Mouse (Mus musculus): ENCODE measurements at regions not wholly inside any gene's neighbourhood (a gene's known extent, or its start where the extent isn't known, plus 50 kb on each side); places are given as distances from the start of the nearest gene placed in this dataset.
A peak's percentile ranks its signal among the peaks of the same experiment; 100 is the strongest.

DNA sequence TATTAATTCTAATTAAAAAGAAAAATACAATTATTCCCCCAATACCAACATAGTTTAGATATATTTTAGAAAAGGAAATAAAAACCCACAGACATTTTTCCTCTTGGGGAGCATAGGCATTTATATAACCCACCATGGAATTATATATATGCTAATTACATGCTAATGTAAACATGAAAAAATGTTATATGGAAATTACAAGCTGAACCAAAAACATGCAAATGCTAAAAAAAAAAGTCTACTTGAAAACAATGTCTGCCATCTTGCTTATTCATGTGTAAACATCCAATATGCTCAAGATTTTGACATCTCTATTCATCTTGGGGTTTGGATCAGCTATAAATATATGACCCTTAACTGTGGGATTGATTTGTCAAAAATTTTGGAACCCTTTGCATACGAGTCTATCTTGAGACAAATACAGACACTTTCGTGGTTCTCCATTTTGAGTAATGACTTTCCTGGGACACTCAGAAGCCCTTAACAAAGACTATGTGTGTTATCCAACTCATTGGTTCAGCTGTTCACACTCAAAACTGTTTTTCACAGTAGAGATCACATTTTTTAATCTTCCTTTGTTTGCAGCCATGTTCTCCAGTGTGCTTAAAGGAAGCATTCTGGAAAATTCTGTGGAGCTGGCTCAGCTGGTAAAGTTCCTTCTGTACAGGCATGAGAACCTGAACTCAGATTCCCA is 208.0 kb downstream of the Gm11361 start:
- no peaks in the 10 kb centered on the region for H3K9me3 ChIP-seq (replicated peaks)
- no peak for ATAC-seq (replicated peaks; ENCODE audit: insufficient number of reproducible peaks, insufficient read depth, low FRiP score, low read depth)
- H3K4me3 ChIP-seq, result no peak overlapping the region
- no peaks in the 10 kb centered on the region for H3K36me3 ChIP-seq
- no peak overlapping the region for H3K27ac ChIP-seq
- H3K4me1 ChIP-seq (replicated peaks), result no peaks in the 10 kb centered on the region
- whole genome bisulfite sequencing, result 74% methylated on average over 2 of the region's 2 CpGs
- no peaks in the 10 kb centered on the region for H3K27me3 ChIP-seq
- no peak overlapping the region for H3K9ac ChIP-seq
- no peak overlapping the region for H3K4me2 ChIP-seq

DNA sequence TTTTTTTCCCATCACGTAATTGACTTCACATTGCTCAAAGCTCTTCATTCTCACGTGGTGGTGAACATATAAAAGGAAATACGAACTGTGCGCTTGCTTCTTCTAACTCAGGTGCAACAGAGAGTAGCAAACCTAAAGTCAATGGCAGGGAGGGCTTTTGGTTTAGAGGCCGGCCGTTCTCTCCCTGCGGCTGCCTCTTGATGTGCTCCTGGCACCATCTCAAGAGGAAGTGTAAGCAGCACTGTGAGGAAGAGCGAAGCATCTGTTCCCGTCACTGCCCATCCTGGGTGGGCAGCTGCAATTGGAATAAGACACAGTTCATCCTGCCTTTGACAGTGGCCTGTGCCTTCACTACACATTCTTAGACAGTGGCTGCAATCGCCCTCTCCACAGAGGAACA is 204.0 kb downstream of the Gm11361 start:
- no peaks in the 10 kb centered on the region for H3K9me3 ChIP-seq (replicated peaks)
- H3K4me1 ChIP-seq (replicated peaks), result no peaks in the 10 kb centered on the region
- no peak overlapping the region for H3K4me3 ChIP-seq
- H3K27me3 ChIP-seq, result no peaks in the 10 kb centered on the region
- 82% methylated on average over 10 of the region's 10 CpGs for WGBS
- no peak overlapping the region for H3K9ac ChIP-seq
- ATAC-seq (replicated peaks; ENCODE audit: insufficient number of reproducible peaks, insufficient read depth, low FRiP score, low read depth), result no peak
- H3K27ac ChIP-seq, result no peak overlapping the region
- no peak overlapping the region for H3K4me2 ChIP-seq
- no peaks in the 10 kb centered on the region for H3K36me3 ChIP-seq

DNA sequence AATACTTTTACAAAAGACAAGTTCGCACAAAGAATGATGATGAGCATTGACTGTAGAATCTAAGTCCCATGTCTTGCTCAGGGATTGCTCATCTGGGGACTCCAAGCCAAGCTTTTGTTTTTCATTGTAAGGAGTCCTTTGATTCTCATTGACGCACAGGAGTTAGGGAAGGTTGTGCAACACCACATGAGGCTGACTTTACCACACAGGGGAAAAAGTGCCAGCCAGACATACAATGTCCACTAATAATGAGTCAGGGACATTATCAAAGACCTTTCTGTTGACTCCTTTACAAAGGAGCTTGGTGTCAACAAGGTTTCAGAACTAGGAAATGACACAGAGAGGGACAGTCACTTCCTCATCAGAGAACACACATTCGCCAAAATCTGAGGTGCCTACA is 200.1 kb downstream of the Gm11361 start:
- WGBS, result 72% methylated on average over 3 of the region's 3 CpGs

GRCm38 (mm10) chr13:28455878-28456277 is 198.6 kb downstream of the Gm11361 start:
- H3K4me3 ChIP-seq, result no peak overlapping the region
- no peaks in the 10 kb centered on the region for H3K27me3 ChIP-seq
- no peak overlapping the region for H3K4me2 ChIP-seq
- H3K27ac ChIP-seq, result no peak overlapping the region
- H3K9ac ChIP-seq, result no peak overlapping the region
- H3K4me1 ChIP-seq (replicated peaks), result no peaks in the 10 kb centered on the region
- H3K36me3 ChIP-seq, result no peaks in the 10 kb centered on the region
- H3K9me3 ChIP-seq (replicated peaks), result no peaks in the 10 kb centered on the region
- 82% methylated on average over 3 of the region's 3 CpGs for WGBS
- ATAC-seq (replicated peaks; ENCODE audit: insufficient number of reproducible peaks, insufficient read depth, low FRiP score, low read depth), result no peak

More for the DNA sequence above, 200.1 kb downstream of the Gm11361 start:
- Histone ChIP-seq H3K9me3 (replicated peaks) (no peaks in the 10 kb centered on the region), H3K27me3 (no peaks in the 10 kb centered on the region), H3K36me3 (no peaks in the 10 kb centered on the region), H3K27ac (no peak overlapping the region), H3K4me1 (replicated peaks) (no peaks in the 10 kb centered on the region), H3K4me3 (no peak overlapping the region), H3K4me2 (no peak overlapping the region), H3K9ac (no peak overlapping the region)
- no peak for ATAC-seq (replicated peaks; ENCODE audit: insufficient number of reproducible peaks, insufficient read depth, low FRiP score, low read depth)

DNA sequence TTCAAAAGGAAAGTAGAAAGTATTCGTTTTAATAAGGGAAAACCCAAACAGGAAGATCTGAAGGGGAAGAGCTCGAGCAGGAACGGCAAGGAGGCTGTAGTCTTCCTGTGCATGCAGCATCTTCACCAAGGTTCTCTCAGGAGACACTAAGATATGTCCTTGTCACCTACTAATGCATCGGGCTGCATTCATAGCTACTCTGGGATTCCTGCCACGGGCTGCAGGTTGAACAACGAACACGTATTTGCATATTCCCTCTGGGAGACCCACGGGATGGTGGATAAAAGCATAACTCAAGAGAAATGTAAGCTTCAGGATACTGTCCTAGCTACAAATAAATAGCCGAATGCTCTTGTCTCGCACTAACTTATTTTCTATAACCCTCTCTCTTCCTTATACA is 197.7 kb downstream of the Gm11361 start:
- Histone ChIP-seq H3K27me3 (no peaks in the 10 kb centered on the region), H3K4me2 (no peak overlapping the region), H3K4me1 (replicated peaks) (no peaks in the 10 kb centered on the region), H3K36me3 (no peaks in the 10 kb centered on the region), H3K27ac (no peak overlapping the region), H3K9ac (no peak overlapping the region), H3K9me3 (replicated peaks) (no peaks in the 10 kb centered on the region), H3K4me3 (no peak overlapping the region)
- ATAC-seq (replicated peaks; ENCODE audit: insufficient number of reproducible peaks, insufficient read depth, low FRiP score, low read depth), result no peak
- 82% methylated on average over 10 of the region's 10 CpGs for WGBS

- Histone ChIP-seq H3K27me3 (no peaks in the 10 kb centered on the region), H3K4me2 (no peak overlapping the region), H3K4me1 (replicated peaks) (no peaks in the 10 kb centered on the region), H3K36me3 (no peaks in the 10 kb centered on the region), H3K9me3 (replicated peaks) (no peaks in the 10 kb centered on the region), H3K9ac (no peak overlapping the region), H3K27ac (no peak overlapping the region), H3K4me3 (no peak overlapping the region)
- WGBS, result 84% methylated on average over 14 of the region's 14 CpGs
- no peak for ATAC-seq (replicated peaks; ENCODE audit: insufficient number of reproducible peaks, insufficient read depth, low FRiP score, low read depth)
These were observed 193.5 kb downstream of the Gm11361 start for GRCm38 (mm10) chr13:28450699-28451445.

GRCm38 (mm10) chr13:28449026-28449425 is 191.7 kb downstream of the Gm11361 start:
- no peaks in the 10 kb centered on the region for H3K27me3 ChIP-seq
- H3K36me3 ChIP-seq, result no peaks in the 10 kb centered on the region
- H3K4me1 ChIP-seq (replicated peaks), result no peaks in the 10 kb centered on the region
- no peak overlapping the region for H3K9ac ChIP-seq
- H3K4me2 ChIP-seq, result no peak overlapping the region
- 94% methylated on average over 1 of the region's 1 CpGs for WGBS
- no peak overlapping the region for H3K27ac ChIP-seq
- no peak for ATAC-seq (replicated peaks; ENCODE audit: insufficient number of reproducible peaks, insufficient read depth, low FRiP score, low read depth)
- H3K4me3 ChIP-seq, result no peak overlapping the region
- H3K9me3 ChIP-seq (replicated peaks), result no peaks in the 10 kb centered on the region

- ATAC-seq (replicated peaks; ENCODE audit: insufficient number of reproducible peaks, insufficient read depth, low FRiP score, low read depth), result no peak
- no peak overlapping the region for H3K4me2 ChIP-seq
- H3K27ac ChIP-seq, result no peak overlapping the region
- H3K27me3 ChIP-seq, result no peaks in the 10 kb centered on the region
- no peak overlapping the region for H3K9ac ChIP-seq
- H3K4me3 ChIP-seq, result no peak overlapping the region
- no peaks in the 10 kb centered on the region for H3K4me1 ChIP-seq (replicated peaks)
- peaks cover 4% of the 10 kb centered on the region; the same call in 1 of the 2 replicates for H3K9me3 ChIP-seq (replicated peaks)
- H3K36me3 ChIP-seq, result no peaks in the 10 kb centered on the region
These were observed 184.9 kb downstream of the Gm11361 start for GRCm38 (mm10) chr13:28442250-28442649.

GRCm38 (mm10) chr13:28433445-28433844 is 176.1 kb downstream of the Gm11361 start:
- Histone ChIP-seq H3K27me3 (no peaks in the 10 kb centered on the region), H3K27ac (no peak overlapping the region), H3K9ac (no peak overlapping the region), H3K9me3 (replicated peaks) (no peaks in the 10 kb centered on the region), H3K4me1 (replicated peaks) (no peaks in the 10 kb centered on the region), H3K36me3 (no peaks in the 10 kb centered on the region), H3K4me3 (no peak overlapping the region), H3K4me2 (no peak overlapping the region)
- ATAC-seq (replicated peaks; ENCODE audit: insufficient number of reproducible peaks, insufficient read depth, low FRiP score, low read depth), result no peak
- whole genome bisulfite sequencing, result 68% methylated on average over 2 of the region's 2 CpGs

GRCm38 (mm10) chr13:28432017-28432416 is 174.7 kb downstream of the Gm11361 start:
- Histone ChIP-seq H3K9me3 (replicated peaks) (no peaks in the 10 kb centered on the region), H3K27me3 (no peaks in the 10 kb centered on the region), H3K4me1 (replicated peaks) (no peaks in the 10 kb centered on the region), H3K36me3 (no peaks in the 10 kb centered on the region), H3K4me3 (no peak overlapping the region), H3K4me2 (no peak overlapping the region), H3K9ac (no peak overlapping the region), H3K27ac (no peak overlapping the region)
- 76% methylated on average over 2 of the region's 2 CpGs for WGBS
- no peak for ATAC-seq (replicated peaks; ENCODE audit: insufficient number of reproducible peaks, insufficient read depth, low FRiP score, low read depth)

- no peaks in the 10 kb centered on the region for H3K9me3 ChIP-seq (replicated peaks)
- no peak overlapping the region for H3K27ac ChIP-seq
- no peak overlapping the region for H3K9ac ChIP-seq
- no peaks in the 10 kb centered on the region for H3K27me3 ChIP-seq
- no peak overlapping the region for H3K4me2 ChIP-seq
- no peak for ATAC-seq (replicated peaks; ENCODE audit: insufficient number of reproducible peaks, insufficient read depth, low FRiP score, low read depth)
- peaks cover 18% of the 10 kb centered on the region for H3K4me1 ChIP-seq (replicated peaks)
- WGBS, result 74% methylated on average over 4 of the region's 4 CpGs
- H3K4me3 ChIP-seq, result no peak overlapping the region
- H3K36me3 ChIP-seq, result no peaks in the 10 kb centered on the region
These were observed 168.8 kb downstream of the Gm11361 start for GRCm38 (mm10) chr13:28426085-28426484.

- Histone ChIP-seq H3K9ac (no peak overlapping the region), H3K4me3 (no peak overlapping the region), H3K27ac (peak overlapping the region; percentile 10), H3K4me1 (replicated peaks) (peaks cover 26% of the 10 kb centered on the region), H3K9me3 (replicated peaks) (no peaks in the 10 kb centered on the region), H3K27me3 (no peaks in the 10 kb centered on the region), H3K4me2 (no peak overlapping the region), H3K36me3 (no peaks in the 10 kb centered on the region)
- ATAC-seq (replicated peaks; ENCODE audit: insufficient number of reproducible peaks, insufficient read depth, low FRiP score, low read depth), result no peak
- 63% methylated on average over 3 of the region's 3 CpGs for WGBS
These were observed 167.8 kb downstream of the Gm11361 start for GRCm38 (mm10) chr13:28425116-28425515.

Data from heart, embryonic 15.5 days (tissue).